Mouse (Mus musculus): ENCODE measurements at regions not wholly inside any gene's neighbourhood (a gene's known extent, or its start where the extent isn't known, plus 50 kb on each side); places are given as distances from the start of the nearest gene placed in this dataset.

GRCm38 (mm10) chr6:67186537-67187274 is 51.3 kb upstream of the Serbp1 start:
- Histone ChIP-seq H3K4me1 (ENCODE audit: insufficient read depth) (no peaks in the 10 kb centered on the region), H3K27me3 (ENCODE audit: insufficient read depth, low read length) (no peaks in the 10 kb centered on the region), H3K4me3 (ENCODE audit: low read depth, low read length) (no peak overlapping the region), H3K9me3 (ENCODE audit: low read depth, low read length) (no peaks in the 10 kb centered on the region), H3K9ac (no peak overlapping the region), H3K4me2 (no peak overlapping the region), H3K27ac (ENCODE audit: low read depth) (no peak overlapping the region), H3K36me3 (ENCODE audit: insufficient read depth) (no peaks in the 10 kb centered on the region)
- no peak for TF ChIP-seq CTCF (IDR thresholded peaks at IDR 0.05; ENCODE audit: low read depth)
- 75% methylated on average over 7 of the region's 7 CpGs for WGBS
- ATAC-seq (ENCODE audit: insufficient read depth), result no peak
- DNase-seq, result no peak

- Histone ChIP-seq H3K36me3 (ENCODE audit: insufficient read depth) (no peaks in the 10 kb centered on the region), H3K4me2 (no peak overlapping the region), H3K4me1 (ENCODE audit: insufficient read depth) (no peaks in the 10 kb centered on the region), H3K9me3 (ENCODE audit: low read depth, low read length) (no peaks in the 10 kb centered on the region), H3K9ac (no peak overlapping the region), H3K27ac (ENCODE audit: low read depth) (no peak overlapping the region), H3K4me3 (ENCODE audit: low read depth, low read length) (no peak overlapping the region), H3K27me3 (ENCODE audit: insufficient read depth, low read length) (no peaks in the 10 kb centered on the region)
- 72% methylated on average over 2 of the region's 2 CpGs for WGBS
- DNase-seq, result no peak
- ATAC-seq (ENCODE audit: insufficient read depth), result no peak
- no peak for TF ChIP-seq CTCF (IDR thresholded peaks at IDR 0.05; ENCODE audit: low read depth)
Observed at GRCm38 (mm10) chr6:67184662-67185061, 53.3 kb upstream of the Serbp1 start.

- no peaks in the 10 kb centered on the region for H3K4me1 ChIP-seq (ENCODE audit: insufficient read depth)
- H3K9ac ChIP-seq, result no peak overlapping the region
- H3K4me3 ChIP-seq (ENCODE audit: low read depth, low read length), result no peak overlapping the region
- WGBS, result 75% methylated on average over 15 of the region's 15 CpGs
- no peak overlapping the region for H3K4me2 ChIP-seq
- no peaks in the 10 kb centered on the region for H3K27me3 ChIP-seq (ENCODE audit: insufficient read depth, low read length)
- no peaks in the 10 kb centered on the region for H3K9me3 ChIP-seq (ENCODE audit: low read depth, low read length)
- ATAC-seq (ENCODE audit: insufficient read depth) (no peak; the same call in 1 of the 2 replicates), DNase-seq (no peak)
- no peak overlapping the region for H3K27ac ChIP-seq (ENCODE audit: low read depth)
- TF ChIP-seq CTCF (IDR thresholded peaks at IDR 0.05; ENCODE audit: low read depth), result no peak
- no peaks in the 10 kb centered on the region for H3K36me3 ChIP-seq (ENCODE audit: insufficient read depth)
Observed at GRCm38 (mm10) chr6:67183481-67184215, 54.3 kb upstream of the Serbp1 start.

GRCm38 (mm10) chr6:67182453-67182852 is 55.5 kb upstream of the Serbp1 start:
- no peak overlapping the region for H3K4me3 ChIP-seq (ENCODE audit: low read depth, low read length)
- WGBS, result 87% methylated on average over 2 of the region's 2 CpGs
- H3K27me3 ChIP-seq (ENCODE audit: insufficient read depth, low read length), result no peaks in the 10 kb centered on the region
- DNase-seq, result no peak
- no peak for TF ChIP-seq CTCF (IDR thresholded peaks at IDR 0.05; ENCODE audit: low read depth)
- H3K27ac ChIP-seq (ENCODE audit: low read depth), result no peak overlapping the region
- H3K4me1 ChIP-seq (ENCODE audit: insufficient read depth), result no peaks in the 10 kb centered on the region
- no peak overlapping the region for H3K4me2 ChIP-seq
- no peaks in the 10 kb centered on the region for H3K36me3 ChIP-seq (ENCODE audit: insufficient read depth)
- no peaks in the 10 kb centered on the region for H3K9me3 ChIP-seq (ENCODE audit: low read depth, low read length)
- no peak for ATAC-seq (ENCODE audit: insufficient read depth)
- no peak overlapping the region for H3K9ac ChIP-seq

GRCm38 (mm10) chr6:67181459-67181858 is 56.5 kb upstream of the Serbp1 start:
- 81% methylated on average over 4 of the region's 4 CpGs for WGBS
- Histone ChIP-seq H3K4me1 (ENCODE audit: insufficient read depth) (no peaks in the 10 kb centered on the region), H3K27me3 (ENCODE audit: insufficient read depth, low read length) (no peaks in the 10 kb centered on the region), H3K36me3 (ENCODE audit: insufficient read depth) (no peaks in the 10 kb centered on the region), H3K9me3 (ENCODE audit: low read depth, low read length) (no peaks in the 10 kb centered on the region), H3K27ac (ENCODE audit: low read depth) (no peak overlapping the region), H3K9ac (no peak overlapping the region), H3K4me2 (no peak overlapping the region), H3K4me3 (ENCODE audit: low read depth, low read length) (no peak overlapping the region)
- DNase-seq (no peak), ATAC-seq (ENCODE audit: insufficient read depth) (no peak)
- TF ChIP-seq CTCF (IDR thresholded peaks at IDR 0.05; ENCODE audit: low read depth), result no peak

GRCm38 (mm10) chr6:67179416-67179815 is 58.6 kb upstream of the Serbp1 start:
- WGBS, result 68% methylated on average over 7 of the region's 7 CpGs
- DNase-seq (no peak), ATAC-seq (ENCODE audit: insufficient read depth) (no peak)
- no peaks in the 10 kb centered on the region for H3K27me3 ChIP-seq (ENCODE audit: insufficient read depth, low read length)
- no peak overlapping the region for H3K4me2 ChIP-seq
- no peaks in the 10 kb centered on the region for H3K9me3 ChIP-seq (ENCODE audit: low read depth, low read length)
- H3K27ac ChIP-seq (ENCODE audit: low read depth), result no peak overlapping the region
- no peak for TF ChIP-seq CTCF (IDR thresholded peaks at IDR 0.05; ENCODE audit: low read depth)
- H3K4me1 ChIP-seq (ENCODE audit: insufficient read depth), result no peaks in the 10 kb centered on the region
- H3K36me3 ChIP-seq (ENCODE audit: insufficient read depth), result no peaks in the 10 kb centered on the region
- no peak overlapping the region for H3K4me3 ChIP-seq (ENCODE audit: low read depth, low read length)
- H3K9ac ChIP-seq, result no peak overlapping the region

GRCm38 (mm10) chr6:67178531-67178930 is 59.4 kb upstream of the Serbp1 start:
- no peaks in the 10 kb centered on the region for H3K9me3 ChIP-seq (ENCODE audit: low read depth, low read length)
- TF ChIP-seq CTCF (IDR thresholded peaks at IDR 0.05; ENCODE audit: low read depth), result no peak
- no peaks in the 10 kb centered on the region for H3K36me3 ChIP-seq (ENCODE audit: insufficient read depth)
- H3K9ac ChIP-seq, result no peak overlapping the region
- 77% methylated on average over 4 of the region's 4 CpGs for WGBS
- no peak for ATAC-seq (ENCODE audit: insufficient read depth)
- no peak overlapping the region for H3K27ac ChIP-seq (ENCODE audit: low read depth)
- H3K27me3 ChIP-seq (ENCODE audit: insufficient read depth, low read length), result no peaks in the 10 kb centered on the region
- DNase-seq, result no peak
- H3K4me1 ChIP-seq (ENCODE audit: insufficient read depth), result no peaks in the 10 kb centered on the region
- H3K4me3 ChIP-seq (ENCODE audit: low read depth, low read length), result no peak overlapping the region
- H3K4me2 ChIP-seq, result no peak overlapping the region

Measured in lung, embryonic 14.5 days (tissue).